Mouse (Mus musculus): ENCODE measurements around the gene Olfr1234. TPM values are rescaled to one million over a fixed set of nuclear protein-coding genes. Genes with fewer than 3 reads are reported as not detected.

Olfr1234 gene
- polyA plus RNA-seq (2014; fragmentation: Nextera tagmentation; extraction: Ambion mirVana): not detected in 2 replicates

DNA sequence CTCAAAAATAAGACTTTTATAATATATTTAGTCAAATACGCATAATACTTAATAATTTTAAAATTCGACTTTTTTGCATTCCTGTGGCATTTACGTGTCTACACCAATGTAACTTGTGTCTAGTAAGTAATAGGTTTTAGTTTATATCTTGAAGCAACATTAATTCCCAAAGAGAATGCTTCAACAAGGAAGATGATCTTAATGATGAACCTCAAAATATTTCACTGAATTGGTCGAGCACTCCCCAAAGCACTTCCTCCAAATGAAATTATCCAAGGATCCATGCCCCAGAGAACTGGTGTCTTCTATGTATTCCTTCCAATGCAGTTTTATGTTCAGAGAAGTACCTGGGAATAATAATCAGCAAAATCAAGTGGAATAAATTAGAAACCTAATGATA lies at the start of gene Olfr1234:
Gene Olfr1234 (minus strand): TSS at position 101 of the 400 bp plus-strand sequence.
- H3K36me3 ChIP-seq (ENCODE audit: control insufficient read depth, insufficient read depth, low read length): no peaks in the 10 kb centered on the region
- H3K27me3 ChIP-seq (replicated peaks; ENCODE audit: control insufficient read depth, insufficient read depth, low read length): no peaks in the 10 kb centered on the region
- WGBS: 89% methylated on average over 4 of the region's 4 CpGs
- no peak within 1 kb of the TSS for H3K27ac ChIP-seq (ENCODE audit: low read depth)
- DNase-seq (ENCODE audit: low spot score) (no peak), ATAC-seq (replicated peaks; ENCODE audit: low FRiP score, low TSS enrichment, low read depth) (no peak)
- H3K4me3 ChIP-seq (ENCODE audit: low read depth, low read length): no peak within 1 kb of the TSS
- no peak within 1 kb of the TSS for H3K4me2 ChIP-seq (ENCODE audit: low read length)
- H3K4me1 ChIP-seq (replicated peaks; ENCODE audit: control insufficient read depth, insufficient read depth, low read length): no peaks in the 10 kb centered on the region
- H3K9me3 ChIP-seq (ENCODE audit: control insufficient read depth, low read length): no peaks in the 10 kb centered on the region
- H3K9ac ChIP-seq (ENCODE audit: low read length): no peak within 1 kb of the TSS

DNA sequence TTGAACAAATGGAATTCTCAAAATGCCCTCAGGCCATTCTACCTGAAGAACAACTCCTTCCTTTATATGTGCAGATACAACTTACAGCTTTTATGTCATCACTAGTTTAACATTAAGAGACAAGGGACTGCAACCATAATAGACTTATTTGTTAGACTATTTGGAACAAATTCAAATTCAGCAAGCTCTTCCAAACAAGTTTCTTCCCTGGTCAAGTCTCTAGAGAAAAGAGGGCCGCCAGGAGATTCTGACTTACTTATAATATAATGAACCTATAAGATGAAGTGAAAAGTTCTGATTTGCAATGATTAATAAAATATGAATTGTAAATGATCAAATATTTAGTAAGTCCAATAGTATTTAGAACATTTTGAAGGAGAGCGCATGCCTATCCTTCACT lies 44.9 kb upstream of the Olfr1234 start, which contains the start of gene Olfr1238:
Gene Olfr1238 (minus strand): TSS at position 101 of the 400 bp plus-strand sequence.
- Histone ChIP-seq H3K27me3 (replicated peaks; ENCODE audit: control insufficient read depth, insufficient read depth, low read length) (no peaks in the 10 kb centered on the region), H3K4me2 (ENCODE audit: low read length) (no peak within 1 kb of the TSS), H3K4me1 (replicated peaks; ENCODE audit: control insufficient read depth, insufficient read depth, low read length) (no peaks in the 10 kb centered on the region), H3K4me3 (ENCODE audit: low read depth, low read length) (no peak within 1 kb of the TSS), H3K9ac (ENCODE audit: low read length) (no peak within 1 kb of the TSS), H3K9me3 (ENCODE audit: control insufficient read depth, low read length) (no peaks in the 10 kb centered on the region), H3K27ac (ENCODE audit: low read depth) (no peak within 1 kb of the TSS), H3K36me3 (ENCODE audit: control insufficient read depth, insufficient read depth, low read length) (no peaks in the 10 kb centered on the region)
- 91% methylated on average over 2 of the region's 2 CpGs for WGBS
- no peak for ATAC-seq (replicated peaks; ENCODE audit: low FRiP score, low TSS enrichment, low read depth)
- DNase-seq (ENCODE audit: low spot score): no peak

DNA sequence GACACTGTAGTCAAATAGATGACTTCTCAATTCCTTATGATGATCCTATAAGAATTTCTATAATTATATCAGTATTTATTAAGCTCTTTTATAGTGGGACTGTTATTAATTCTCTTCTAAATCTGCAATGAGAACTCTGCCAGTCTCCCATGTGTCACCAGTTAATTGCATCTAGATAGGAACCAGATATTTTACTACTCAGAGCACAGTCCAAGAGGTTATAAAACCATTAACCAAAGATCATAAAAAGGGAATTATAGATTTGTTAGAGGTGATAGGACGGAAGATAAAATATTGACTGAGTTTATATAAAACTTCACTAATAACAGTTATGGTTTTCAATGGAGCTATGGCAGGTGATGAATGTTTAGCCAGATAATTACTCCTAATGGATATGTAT lies 36.2 kb upstream of the Olfr1234 start:
- no peak overlapping the region for H3K9ac ChIP-seq (ENCODE audit: low read length)
- WGBS: 51% methylated on average over 1 of the region's 1 CpGs
- H3K27me3 ChIP-seq (replicated peaks; ENCODE audit: control insufficient read depth, insufficient read depth, low read length): no peaks in the 10 kb centered on the region
- no peak for ATAC-seq (replicated peaks; ENCODE audit: low FRiP score, low TSS enrichment, low read depth)
- H3K4me2 ChIP-seq (ENCODE audit: low read length): no peak overlapping the region
- no peak overlapping the region for H3K4me3 ChIP-seq (ENCODE audit: low read depth, low read length)
- no peaks in the 10 kb centered on the region for H3K9me3 ChIP-seq (ENCODE audit: control insufficient read depth, low read length)
- no peak overlapping the region for H3K27ac ChIP-seq (ENCODE audit: low read depth)
- no peak for DNase-seq (ENCODE audit: low spot score)
- H3K4me1 ChIP-seq (replicated peaks; ENCODE audit: control insufficient read depth, insufficient read depth, low read length): no peaks in the 10 kb centered on the region
- no peaks in the 10 kb centered on the region for H3K36me3 ChIP-seq (ENCODE audit: control insufficient read depth, insufficient read depth, low read length)

DNA sequence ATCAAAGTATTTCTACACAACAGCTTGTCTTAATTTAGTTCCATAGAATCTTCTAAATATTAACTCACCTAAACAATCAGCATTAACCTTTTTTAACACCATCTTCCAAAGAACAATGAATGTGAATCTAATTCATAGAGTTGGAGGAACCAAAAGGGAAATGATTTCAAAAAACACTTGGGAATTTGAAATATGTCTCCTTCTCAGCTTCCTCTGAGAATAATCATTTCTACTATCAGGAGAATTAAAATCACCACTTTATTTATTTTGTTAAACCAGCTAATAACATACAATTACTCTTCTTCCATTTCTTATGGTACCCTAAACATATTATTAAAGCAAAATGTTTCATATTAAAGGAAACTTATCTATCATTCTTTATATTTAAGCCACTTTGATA lies 22.4 kb downstream of the Olfr1234 start, which contains the start of gene Olfr1233:
Gene Olfr1233 (minus strand): TSS at position 101 of the 400 bp plus-strand sequence.
- no peak within 1 kb of the TSS for H3K9ac ChIP-seq (ENCODE audit: low read length)
- ATAC-seq (replicated peaks; ENCODE audit: low FRiP score, low TSS enrichment, low read depth): no peak
- H3K9me3 ChIP-seq (ENCODE audit: control insufficient read depth, low read length): no peaks in the 10 kb centered on the region
- no peak for DNase-seq (ENCODE audit: low spot score)
- H3K4me1 ChIP-seq (replicated peaks; ENCODE audit: control insufficient read depth, insufficient read depth, low read length): no peaks in the 10 kb centered on the region
- no peaks in the 10 kb centered on the region for H3K36me3 ChIP-seq (ENCODE audit: control insufficient read depth, insufficient read depth, low read length)
- H3K27ac ChIP-seq (ENCODE audit: low read depth): no peak within 1 kb of the TSS
- no peak within 1 kb of the TSS for H3K4me3 ChIP-seq (ENCODE audit: low read depth, low read length)
- H3K27me3 ChIP-seq (replicated peaks; ENCODE audit: control insufficient read depth, insufficient read depth, low read length): no peaks in the 10 kb centered on the region
- H3K4me2 ChIP-seq (ENCODE audit: low read length): no peak within 1 kb of the TSS

DNA sequence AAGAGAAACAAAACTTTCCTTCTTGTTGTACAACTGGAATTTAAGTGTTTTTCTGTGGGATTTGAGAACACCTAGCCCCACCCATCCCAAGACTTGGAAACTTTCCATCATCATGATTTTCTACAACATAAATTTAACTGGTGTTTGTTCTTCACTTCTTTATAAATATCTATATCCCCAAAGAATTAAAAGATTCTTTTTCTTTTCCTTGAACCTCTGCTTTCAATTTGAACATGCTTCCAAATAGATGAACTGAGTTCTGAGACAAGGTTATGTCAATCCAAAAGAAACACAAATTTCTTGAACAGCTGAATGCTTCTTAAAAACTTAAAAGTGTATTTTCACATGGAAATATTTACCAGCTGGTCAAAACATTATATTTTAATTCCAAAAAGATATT lies 35.1 kb downstream of the Olfr1234 start, which contains the start of gene Olfr1232:
Gene Olfr1232 (minus strand): TSS at position 101 of the 400 bp plus-strand sequence.
- ATAC-seq (replicated peaks; ENCODE audit: low FRiP score, low TSS enrichment, low read depth): no peak
- no peak within 1 kb of the TSS for H3K4me2 ChIP-seq (ENCODE audit: low read length)
- no peaks in the 10 kb centered on the region for H3K36me3 ChIP-seq (ENCODE audit: control insufficient read depth, insufficient read depth, low read length)
- H3K9ac ChIP-seq (ENCODE audit: low read length): no peak within 1 kb of the TSS
- H3K4me3 ChIP-seq (ENCODE audit: low read depth, low read length): no peak within 1 kb of the TSS
- no peaks in the 10 kb centered on the region for H3K9me3 ChIP-seq (ENCODE audit: control insufficient read depth, low read length)
- H3K27me3 ChIP-seq (replicated peaks; ENCODE audit: control insufficient read depth, insufficient read depth, low read length): no peaks in the 10 kb centered on the region
- H3K27ac ChIP-seq (ENCODE audit: low read depth): no peak within 1 kb of the TSS
- no peaks in the 10 kb centered on the region for H3K4me1 ChIP-seq (replicated peaks; ENCODE audit: control insufficient read depth, insufficient read depth, low read length)
- DNase-seq (ENCODE audit: low spot score): no peak

Other genes with a start within 250 kb of the Olfr1234 start
- gene Olfr1221, start 247.6 kb downstream of the Olfr1234 start, polyA plus RNA-seq (2014; fragmentation: Nextera tagmentation; extraction: Ambion mirVana): not detected in 2 replicates
- not detected in 2 replicates for gene Olfr1222, start 231.8 kb downstream of the Olfr1234 start, polyA plus RNA-seq (2014; fragmentation: Nextera tagmentation; extraction: Ambion mirVana)
- gene Olfr1223, start 213.3 kb downstream of the Olfr1234 start, polyA plus RNA-seq (2014; fragmentation: Nextera tagmentation; extraction: Ambion mirVana): not detected in 2 replicates
- not detected in 2 replicates for gene Olfr1224-ps1, start 200.8 kb downstream of the Olfr1234 start, polyA plus RNA-seq (2014; fragmentation: Nextera tagmentation; extraction: Ambion mirVana)
- gene Olfr1225, start 190.2 kb downstream of the Olfr1234 start, polyA plus RNA-seq (2014; fragmentation: Nextera tagmentation; extraction: Ambion mirVana): not detected in 2 replicates
- not detected in 2 replicates for gene Olfr1226, start 164.8 kb downstream of the Olfr1234 start, polyA plus RNA-seq (2014; fragmentation: Nextera tagmentation; extraction: Ambion mirVana)
- gene Olfr1228, start 110.8 kb downstream of the Olfr1234 start, polyA plus RNA-seq (2014; fragmentation: Nextera tagmentation; extraction: Ambion mirVana): not detected in 2 replicates
- not detected in 2 replicates for gene Olfr1229, start 76.9 kb downstream of the Olfr1234 start, polyA plus RNA-seq (2014; fragmentation: Nextera tagmentation; extraction: Ambion mirVana)
- not detected in 2 replicates for gene Olfr1230, start 67.6 kb downstream of the Olfr1234 start, polyA plus RNA-seq (2014; fragmentation: Nextera tagmentation; extraction: Ambion mirVana)
- gene Olfr1231, start 57.8 kb downstream of the Olfr1234 start, polyA plus RNA-seq (2014; fragmentation: Nextera tagmentation; extraction: Ambion mirVana): not detected in 2 replicates
- not detected in 2 replicates for gene Olfr1232, start 35.2 kb downstream of the Olfr1234 start, polyA plus RNA-seq (2014; fragmentation: Nextera tagmentation; extraction: Ambion mirVana)
- gene Olfr1233, start 22.5 kb downstream of the Olfr1234 start, polyA plus RNA-seq (2014; fragmentation: Nextera tagmentation; extraction: Ambion mirVana): not detected in 2 replicates
- gene Olfr1238, start 44.8 kb upstream of the Olfr1234 start, polyA plus RNA-seq (2014; fragmentation: Nextera tagmentation; extraction: Ambion mirVana): not detected in 2 replicates
- gene Olfr1239, start 55.5 kb upstream of the Olfr1234 start, polyA plus RNA-seq (2014; fragmentation: Nextera tagmentation; extraction: Ambion mirVana): not detected in 2 replicates
- gene Olfr1240, start 78.1 kb upstream of the Olfr1234 start, polyA plus RNA-seq (2014; fragmentation: Nextera tagmentation; extraction: Ambion mirVana): not detected in 2 replicates
- not detected in 2 replicates for gene Olfr1241, start 122.3 kb upstream of the Olfr1234 start, polyA plus RNA-seq (2014; fragmentation: Nextera tagmentation; extraction: Ambion mirVana)
- not detected in 2 replicates for gene Olfr1242, start 133.5 kb upstream of the Olfr1234 start, polyA plus RNA-seq (2014; fragmentation: Nextera tagmentation; extraction: Ambion mirVana)
- not detected in 2 replicates for gene Olfr1243, start 166.6 kb upstream of the Olfr1234 start, polyA plus RNA-seq (2014; fragmentation: Nextera tagmentation; extraction: Ambion mirVana)
- gene Olfr1245, start 213.6 kb upstream of the Olfr1234 start, polyA plus RNA-seq (2014; fragmentation: Nextera tagmentation; extraction: Ambion mirVana): not detected in 2 replicates
- gene Olfr1246, start 228.3 kb upstream of the Olfr1234 start, polyA plus RNA-seq (2014; fragmentation: Nextera tagmentation; extraction: Ambion mirVana): not detected in 2 replicates
- gene Olfr1247, start 249.3 kb upstream of the Olfr1234 start, polyA plus RNA-seq (2014; fragmentation: Nextera tagmentation; extraction: Ambion mirVana): not detected in 2 replicates